Mouse (Mus musculus): ENCODE measurements at regions not wholly inside any gene's neighbourhood (a gene's known extent, or its start where the extent isn't known, plus 50 kb on each side); places are given as distances from the start of the nearest gene placed in this dataset.

DNA sequence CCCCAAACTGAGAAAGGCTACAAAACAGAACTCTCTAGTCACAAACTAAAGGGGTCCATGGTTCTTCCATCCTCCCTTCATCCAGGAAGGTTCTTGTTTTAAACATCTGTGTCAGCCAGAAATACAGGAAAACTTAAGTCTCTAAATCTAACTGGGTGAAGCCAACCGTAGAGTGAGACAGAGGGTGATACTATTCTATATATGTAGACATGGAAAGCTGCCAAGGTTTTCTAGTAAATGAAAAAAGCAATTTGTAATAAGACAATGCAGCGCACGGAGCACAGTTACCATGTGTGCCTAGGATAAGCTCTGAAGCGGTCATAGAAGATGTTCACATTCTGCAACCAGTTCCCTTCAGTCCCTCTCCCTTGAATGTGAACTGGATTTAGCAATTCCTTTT lies 55.4 kb downstream of the Ppp1r3c start:
- Histone ChIP-seq H3K4me1 (peaks cover 8% of the 10 kb centered on the region), H3K9ac (no peak overlapping the region), H3K4me2 (no peak overlapping the region), H3K27ac (no peak overlapping the region), H3K4me3 (replicated peaks) (no peak overlapping the region), H3K27me3 (replicated peaks) (no peaks in the 10 kb centered on the region), H3K9me3 (no peaks in the 10 kb centered on the region), H3K36me3 (no peaks in the 10 kb centered on the region)
- no peak for ATAC-seq (ENCODE audit: insufficient read depth, low FRiP score, low read depth)
- 49% methylated on average over 4 of the region's 4 CpGs for WGBS

DNA sequence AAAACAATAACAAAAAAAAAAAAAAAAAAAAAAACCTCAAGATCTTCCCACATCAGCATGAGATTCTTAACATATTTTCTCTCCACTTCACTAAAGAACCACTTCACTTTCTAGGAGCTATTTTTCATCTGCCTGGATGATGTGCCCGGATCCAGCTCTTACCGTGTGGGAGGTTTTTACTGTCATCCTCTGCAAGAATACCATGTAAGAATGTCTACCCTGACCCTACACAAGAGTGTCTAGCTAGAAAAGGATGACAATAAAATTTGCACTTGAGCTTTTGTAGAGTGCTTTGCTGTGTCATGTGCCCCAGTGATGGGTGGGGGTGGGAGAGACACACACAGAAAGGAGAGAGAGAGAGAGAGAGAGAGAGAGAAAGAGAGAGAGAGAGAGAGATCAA lies 56.1 kb downstream of the Ppp1r3c start:
- Histone ChIP-seq H3K9ac (no peak overlapping the region), H3K27me3 (replicated peaks) (no peaks in the 10 kb centered on the region), H3K4me2 (no peak overlapping the region), H3K27ac (no peak overlapping the region), H3K4me3 (replicated peaks) (no peak overlapping the region), H3K36me3 (no peaks in the 10 kb centered on the region), H3K4me1 (peaks cover 8% of the 10 kb centered on the region), H3K9me3 (no peaks in the 10 kb centered on the region)
- 57% methylated on average over 2 of the region's 2 CpGs for WGBS
- ATAC-seq (ENCODE audit: insufficient read depth, low FRiP score, low read depth): no peak

DNA sequence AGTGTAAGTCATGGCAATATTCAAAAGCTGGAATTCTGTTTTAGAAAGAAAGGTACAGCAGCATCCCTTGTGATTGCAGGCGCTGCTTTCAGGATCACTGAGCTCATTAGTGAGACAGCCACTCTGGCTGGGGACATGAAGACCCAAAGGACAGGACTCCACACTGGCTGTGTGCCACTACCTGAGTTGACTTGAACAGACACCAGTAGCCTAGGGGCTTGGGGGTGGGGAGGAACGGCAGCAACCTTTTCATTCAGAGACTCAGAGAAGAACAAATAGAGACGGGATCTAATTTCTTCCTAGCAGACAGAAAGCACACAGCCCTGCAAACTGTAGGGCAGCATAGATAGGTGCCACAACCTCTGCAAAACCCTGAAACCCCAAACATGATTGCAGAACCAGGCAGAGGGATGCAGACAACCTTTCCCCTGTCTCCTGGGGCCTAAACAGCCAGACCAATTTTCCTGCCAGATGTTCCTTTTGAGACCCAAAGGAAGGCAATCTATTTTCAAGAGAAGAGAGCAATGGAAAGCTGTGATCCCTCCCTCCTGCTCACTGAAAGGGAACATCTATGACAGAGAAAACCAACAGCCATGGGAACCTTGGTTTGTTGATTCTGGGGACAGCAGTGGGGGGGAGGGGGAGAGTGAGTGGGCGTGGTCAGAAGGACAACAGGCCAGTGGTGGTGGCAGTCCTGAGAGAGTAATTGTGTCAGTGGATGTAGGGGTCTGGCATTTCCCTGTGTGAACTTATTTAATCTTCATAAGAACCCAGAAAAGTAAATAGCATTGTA lies 57.2 kb downstream of the Ppp1r3c start:
- Histone ChIP-seq H3K4me2 (no peak overlapping the region), H3K27me3 (replicated peaks) (no peaks in the 10 kb centered on the region), H3K9ac (no peak overlapping the region), H3K36me3 (no peaks in the 10 kb centered on the region), H3K9me3 (no peaks in the 10 kb centered on the region), H3K4me3 (replicated peaks) (no peak overlapping the region), H3K27ac (peak overlapping the region; percentile 57; the same call in 1 of the 2 replicates), H3K4me1 (peaks cover 8% of the 10 kb centered on the region)
- WGBS: 37% methylated on average over 4 of the region's 4 CpGs
- ATAC-seq (ENCODE audit: insufficient read depth, low FRiP score, low read depth): no peak

DNA sequence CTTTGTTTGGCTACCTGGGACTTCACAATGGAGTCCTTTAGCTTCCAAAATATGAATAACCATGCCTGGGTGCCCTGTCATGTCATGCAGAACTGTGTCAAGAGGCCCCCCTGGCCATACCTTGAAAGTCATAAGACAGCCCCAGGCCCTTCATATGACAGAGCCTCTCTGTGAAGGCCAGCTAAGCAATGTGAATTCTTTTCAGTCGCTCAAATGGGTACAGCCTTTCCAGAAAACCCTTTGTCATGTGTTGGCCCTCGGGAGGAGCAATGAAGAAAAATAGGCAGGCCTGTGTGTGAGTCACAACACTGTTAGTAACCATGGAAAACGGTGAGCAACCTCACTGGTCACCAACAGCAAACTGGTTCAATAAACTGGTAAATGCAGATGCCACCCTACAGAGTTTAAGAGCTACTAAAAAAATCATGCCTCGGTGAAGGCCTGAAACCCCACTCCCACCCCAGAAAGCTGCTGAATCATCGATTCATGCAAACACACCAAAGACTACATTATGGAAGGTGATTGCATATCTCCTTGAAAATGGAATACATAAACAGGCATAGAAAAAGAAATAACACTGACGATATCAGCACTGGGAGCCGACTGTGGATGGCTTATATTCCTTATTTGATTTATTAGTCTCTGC lies 57.9 kb downstream of the Ppp1r3c start:
- H3K4me1 ChIP-seq: peaks cover 8% of the 10 kb centered on the region
- no peaks in the 10 kb centered on the region for H3K9me3 ChIP-seq
- H3K9ac ChIP-seq: no peak overlapping the region
- WGBS: 62% methylated on average over 7 of the region's 7 CpGs
- no peak overlapping the region for H3K27ac ChIP-seq
- ATAC-seq (ENCODE audit: insufficient read depth, low FRiP score, low read depth): no peak
- no peaks in the 10 kb centered on the region for H3K36me3 ChIP-seq
- H3K27me3 ChIP-seq (replicated peaks): no peaks in the 10 kb centered on the region
- H3K4me2 ChIP-seq: no peak overlapping the region
- H3K4me3 ChIP-seq (replicated peaks): no peak overlapping the region

DNA sequence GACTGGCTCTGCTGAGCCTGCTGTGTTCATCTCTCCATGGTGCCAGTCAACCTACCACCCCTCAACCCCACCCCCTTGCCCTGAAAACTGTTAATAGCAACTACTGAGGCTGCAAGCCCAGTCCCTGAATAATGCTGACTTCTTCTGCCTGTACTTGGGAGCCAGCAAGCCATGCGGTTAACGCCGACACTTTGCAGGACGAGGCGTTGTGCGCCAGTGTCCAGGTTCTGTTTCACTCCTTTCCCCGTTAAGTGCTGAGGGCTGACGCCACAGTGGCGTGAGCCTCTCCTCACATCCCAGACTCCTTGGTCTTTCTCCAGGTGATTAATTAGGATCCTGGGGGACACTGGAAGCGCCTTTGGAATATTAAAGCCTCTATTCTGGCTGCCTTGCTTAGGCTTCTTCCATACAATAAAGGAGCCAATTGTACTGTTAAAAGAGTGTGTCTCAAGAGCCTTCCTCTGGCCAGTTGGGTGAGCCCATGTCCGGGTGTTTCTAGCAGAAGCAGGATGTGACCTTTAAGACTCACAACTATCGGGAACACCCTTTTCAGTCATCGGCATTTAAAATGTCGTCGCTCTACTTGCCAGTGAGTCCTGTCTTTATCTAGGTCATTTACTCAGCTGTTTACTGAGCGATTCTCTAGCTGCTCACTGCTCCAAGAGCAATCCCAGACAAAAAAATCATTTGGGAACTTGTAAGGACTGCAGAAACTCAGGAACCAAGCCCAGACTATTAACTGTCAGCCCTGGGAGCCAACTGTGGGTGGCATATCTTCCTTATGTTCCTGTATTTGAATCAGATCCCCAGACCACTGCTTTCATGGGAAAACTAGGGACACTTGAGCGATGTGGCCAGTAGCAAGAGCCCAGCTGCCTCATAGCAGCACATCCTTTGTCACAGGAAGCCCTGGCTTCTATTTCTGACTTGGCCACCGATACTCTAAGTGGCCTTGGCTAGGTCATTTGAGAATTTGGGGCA lies 59.1 kb downstream of the Ppp1r3c start:
- Histone ChIP-seq H3K27ac (no peak overlapping the region), H3K4me2 (no peak overlapping the region), H3K36me3 (no peaks in the 10 kb centered on the region), H3K4me3 (replicated peaks) (no peak overlapping the region), H3K9ac (no peak overlapping the region), H3K27me3 (replicated peaks) (no peaks in the 10 kb centered on the region), H3K4me1 (peaks cover 8% of the 10 kb centered on the region), H3K9me3 (no peaks in the 10 kb centered on the region)
- WGBS: 70% methylated on average over 18 of the region's 18 CpGs
- ATAC-seq (ENCODE audit: insufficient read depth, low FRiP score, low read depth): no peak

DNA sequence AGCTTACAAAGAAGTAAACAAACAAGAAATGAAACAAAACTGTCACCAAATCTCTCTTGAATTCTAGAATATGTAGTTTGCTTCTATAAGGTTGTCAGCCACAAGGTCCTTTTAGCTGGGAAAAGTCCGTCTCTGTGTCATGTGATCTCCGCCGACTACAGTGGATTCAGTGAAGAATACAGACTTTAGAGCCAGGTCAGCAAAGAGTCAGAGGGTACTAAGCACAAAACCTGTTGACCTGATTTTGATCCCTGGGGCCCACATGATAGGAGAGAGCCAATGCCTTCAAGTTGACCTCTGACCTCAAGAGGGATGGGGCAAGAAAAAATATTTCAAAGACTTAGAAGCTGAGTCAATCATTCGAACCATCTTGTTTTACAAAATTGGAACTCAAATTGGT lies 61.5 kb downstream of the Ppp1r3c start:
- Histone ChIP-seq H3K4me1 (peaks cover 13% of the 10 kb centered on the region), H3K9ac (no peak overlapping the region), H3K27ac (no peak overlapping the region), H3K9me3 (no peaks in the 10 kb centered on the region), H3K36me3 (no peaks in the 10 kb centered on the region), H3K4me2 (no peak overlapping the region), H3K27me3 (replicated peaks) (no peaks in the 10 kb centered on the region), H3K4me3 (replicated peaks) (no peak overlapping the region)
- no peak for ATAC-seq (ENCODE audit: insufficient read depth, low FRiP score, low read depth)
- WGBS: 83% methylated on average over 4 of the region's 4 CpGs

DNA sequence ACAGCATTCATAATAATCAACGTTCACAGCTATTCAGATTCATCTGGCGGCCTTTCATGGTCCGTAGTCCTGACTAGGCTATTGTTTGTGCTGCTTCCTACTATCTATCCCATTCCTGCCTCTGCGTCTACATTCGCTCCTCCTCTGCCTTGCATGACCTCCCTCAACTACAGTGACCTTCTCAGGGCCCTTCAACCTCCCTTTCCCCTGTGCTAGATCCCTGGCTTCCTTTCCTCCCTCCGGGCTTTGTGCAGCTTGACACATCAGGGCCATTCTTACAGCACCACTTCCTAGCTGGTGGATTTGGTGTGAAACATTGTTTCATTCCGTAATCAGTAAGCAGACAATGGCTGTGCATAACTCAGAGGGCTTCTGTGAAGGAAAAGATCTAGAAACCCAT lies 65.6 kb downstream of the Ppp1r3c start:
- no peak overlapping the region for H3K27ac ChIP-seq

More for the DNA sequence above, 65.6 kb downstream of the Ppp1r3c start:
- Histone ChIP-seq H3K4me2 (no peak overlapping the region), H3K4me1 (0 out of 2 replicates have a peak, but pooled peaks cover 5% of the 10 kb centered on the region), H3K9me3 (no peaks in the 10 kb centered on the region), H3K27me3 (replicated peaks) (no peaks in the 10 kb centered on the region), H3K36me3 (no peaks in the 10 kb centered on the region), H3K9ac (no peak overlapping the region), H3K4me3 (replicated peaks) (no peak overlapping the region)
- WGBS: 74% methylated on average over 7 of the region's 7 CpGs
- no peak for ATAC-seq (ENCODE audit: insufficient read depth, low FRiP score, low read depth)
